Mouse (Mus musculus) hindbrain, embryonic 10.5 days (tissue): ENCODE data around the gene Zfp827. TPM values are rescaled to one million over a fixed set of nuclear protein-coding genes. Genes with fewer than 3 reads are reported as not detected.
A peak's percentile ranks its signal among the peaks of the same experiment; 100 is the strongest.

Experiments
- DNase-seq: peaks from one replicate; pipeline ENCODE4 v3.0.0-alpha.2; 2017; ENCODE audit warnings: low spot score
- H3K27ac ChIP-seq: fragments of 300-500 bp; sonication (generic); 2 replicates; pipeline ENCODE4 v1.5.1; 2016; ENCODE audit warnings: mild to moderate bottlenecking, moderate library complexity
- H3K27me3 ChIP-seq: fragments of 300-500 bp; sonication (generic); 2 replicates; pipeline ENCODE4 v1.6.1; 2016; ENCODE audit warnings: mild to moderate bottlenecking; ENCODE audit not compliant: poor library complexity, insufficient read depth, severe bottlenecking
- H3K36me3 ChIP-seq: fragments of 300-500 bp; sonication (generic); 2 replicates; pipeline ENCODE4 v1.6.1; 2016; ENCODE audit warnings: mild to moderate bottlenecking, moderate library complexity
- H3K4me1 ChIP-seq: fragments of 300-500 bp; sonication (generic); replicated peaks from 2 replicates; pipeline ENCODE4 v1.6.1; 2016; ENCODE audit warnings: mild to moderate bottlenecking
- H3K4me3 ChIP-seq: fragments of 300-500 bp; sonication (generic); 2 replicates; pipeline ENCODE4 v1.5.1; 2016; ENCODE audit warnings: mild to moderate bottlenecking, moderate library complexity
- H3K9me3 ChIP-seq: fragments of 300-500 bp; sonication (generic); 2 replicates; pipeline ENCODE4 v1.6.1; 2016; ENCODE audit warnings: mild to moderate bottlenecking, moderate library complexity
- WGBS: fragments of 180-500 bp; shearing (Covaris S2); methylation state at CpG from one replicate; pipeline ENCODE4 v1.1.7; 2016; 5-methylcytosine and 5-hydroxymethylcytosine counted together
- polyA plus RNA-seq: library from polyadenylated mRNA; unstranded; fragments of >200 nt; fragmentation: Nextera tagmentation; extraction: Ambion mirVana; gene quantifications from 2 replicates; pipeline ENCODE4 v1.2.1, GENCODE M21; 2016

The Zfp827 gene
- 4.7 and 6.2 TPM in 2 replicates for polyA plus RNA-seq

GRCm38 (mm10) chr8:79027977-79028487, at the start of gene Zfp827:
Gene Zfp827 (plus strand): TSS chr8:79028437.
- WGBS = under 1% methylated on average over 32 of the region's 32 CpGs
- Histone ChIP-seq H3K9me3 (0 out of 2 replicates have a peak, but pooled peaks cover 3% of the 10 kb centered on the region), H3K27me3 (no peaks in the 10 kb centered on the region; the same call in 1 of the 2 replicates), H3K27ac (peak within 1 kb of the TSS; percentile 100), H3K4me3 (peak within 1 kb of the TSS; percentile 96), H3K4me1 (peaks cover 30% of the 10 kb centered on the region), H3K36me3 (no peaks in the 10 kb centered on the region)
- peak; percentile 91 for DNase-seq

- Histone ChIP-seq H3K27ac (no peak overlapping the region), H3K9me3 (no peaks in the 10 kb centered on the region), H3K4me3 (no peak overlapping the region), H3K4me1 (no peaks in the 10 kb centered on the region), H3K36me3 (no peaks in the 10 kb centered on the region), H3K27me3 (no peaks in the 10 kb centered on the region)
- no peak for DNase-seq
These were observed 23.9 kb upstream of the Zfp827 start for GRCm38 (mm10) chr8:79004341-79004740.

GRCm38 (mm10) chr8:79015061-79015460, 13.2 kb upstream of the Zfp827 start:
- Histone ChIP-seq H3K27ac (no peak overlapping the region), H3K4me3 (no peak overlapping the region), H3K27me3 (no peaks in the 10 kb centered on the region), H3K36me3 (no peaks in the 10 kb centered on the region), H3K4me1 (no peaks in the 10 kb centered on the region; the same call in 1 of the 2 replicates), H3K9me3 (no peaks in the 10 kb centered on the region)
- 86% methylated on average over 5 of the region's 5 CpGs for WGBS
- DNase-seq = no peak

GRCm38 (mm10) chr8:79016076-79016475, 12.2 kb upstream of the Zfp827 start:
- no peaks in the 10 kb centered on the region for H3K36me3 ChIP-seq
- no peak overlapping the region for H3K4me3 ChIP-seq
- H3K27ac ChIP-seq = no peak overlapping the region
- H3K27me3 ChIP-seq = no peaks in the 10 kb centered on the region
- no peaks in the 10 kb centered on the region; the same call in 1 of the 2 replicates for H3K4me1 ChIP-seq
- WGBS = 92% methylated on average over 4 of the region's 4 CpGs
- DNase-seq = no peak
- H3K9me3 ChIP-seq = no peaks in the 10 kb centered on the region

- no peaks in the 10 kb centered on the region for H3K27me3 ChIP-seq
- no peaks in the 10 kb centered on the region for H3K36me3 ChIP-seq
- H3K4me3 ChIP-seq = no peak overlapping the region
- no peaks in the 10 kb centered on the region; the same call in 1 of the 2 replicates for H3K4me1 ChIP-seq
- WGBS = 47% methylated on average over 6 of the region's 6 CpGs
- no peak for DNase-seq
- H3K27ac ChIP-seq = no peak overlapping the region
- H3K9me3 ChIP-seq = no peaks in the 10 kb centered on the region
These were observed 11.7 kb upstream of the Zfp827 start for GRCm38 (mm10) chr8:79016583-79016982.

GRCm38 (mm10) chr8:79023922-79024321, 4.3 kb upstream of the Zfp827 start:
- no peaks in the 10 kb centered on the region for H3K36me3 ChIP-seq
- H3K27ac ChIP-seq = no peak overlapping the region
- DNase-seq = no peak
- H3K4me1 ChIP-seq = peaks cover 6% of the 10 kb centered on the region; the same call in 1 of the 2 replicates
- 0 out of 2 replicates have a peak, but pooled peaks cover 3% of the 10 kb centered on the region for H3K9me3 ChIP-seq
- H3K4me3 ChIP-seq = no peak overlapping the region
- no peaks in the 10 kb centered on the region for H3K27me3 ChIP-seq
- 98% methylated on average over 1 of the region's 1 CpGs for WGBS

- H3K4me3 ChIP-seq = peak overlapping the region; percentile 96
- DNase-seq = no peak
- peak overlapping the region; percentile 100 for H3K27ac ChIP-seq
- H3K4me1 ChIP-seq = peaks cover 23% of the 10 kb centered on the region
- 37% methylated on average over 3 of the region's 3 CpGs for WGBS
- H3K27me3 ChIP-seq = no peaks in the 10 kb centered on the region; the same call in 1 of the 2 replicates
- no peaks in the 10 kb centered on the region for H3K36me3 ChIP-seq
- H3K9me3 ChIP-seq = 0 out of 2 replicates have a peak, but pooled peaks cover 3% of the 10 kb centered on the region
These were observed 918 bp upstream of the Zfp827 start for GRCm38 (mm10) chr8:79027319-79027718.

- peak overlapping the region; percentile 96 for H3K4me3 ChIP-seq
- WGBS = under 1% methylated on average over 56 of the region's 56 CpGs
- H3K27ac ChIP-seq = peak overlapping the region; percentile 100
- peaks cover 38% of the 10 kb centered on the region for H3K4me1 ChIP-seq
- H3K36me3 ChIP-seq = no peaks in the 10 kb centered on the region
- DNase-seq = peak; percentile 67
- H3K9me3 ChIP-seq = 0 out of 2 replicates have a peak, but pooled peaks cover 2% of the 10 kb centered on the region
- H3K27me3 ChIP-seq = no peaks in the 10 kb centered on the region; the same call in 1 of the 2 replicates
These were observed 531 bp downstream of the Zfp827 start for GRCm38 (mm10) chr8:79028541-79029395.

- WGBS = under 1% methylated on average over 91 of the region's 99 CpGs
- peak; percentile 80 for DNase-seq
- Histone ChIP-seq H3K36me3 (no peaks in the 10 kb centered on the region), H3K4me3 (peak overlapping the region; percentile 96), H3K4me1 (peaks cover 40% of the 10 kb centered on the region), H3K27me3 (no peaks in the 10 kb centered on the region; the same call in 1 of the 2 replicates), H3K27ac (peak overlapping the region; percentile 100), H3K9me3 (no peaks in the 10 kb centered on the region)
These were observed 1.4 kb downstream of the Zfp827 start for GRCm38 (mm10) chr8:79029396-79030325.

GRCm38 (mm10) chr8:79030326-79031265, 2.4 kb downstream of the Zfp827 start:
- peak overlapping the region; percentile 96 for H3K4me3 ChIP-seq
- DNase-seq = peak; percentile 87
- peaks cover 40% of the 10 kb centered on the region for H3K4me1 ChIP-seq
- WGBS = under 1% methylated on average over 60 of the region's 62 CpGs
- no peaks in the 10 kb centered on the region for H3K36me3 ChIP-seq
- H3K27ac ChIP-seq = peak overlapping the region; percentile 100
- no peaks in the 10 kb centered on the region for H3K9me3 ChIP-seq
- no peaks in the 10 kb centered on the region; the same call in 1 of the 2 replicates for H3K27me3 ChIP-seq

- Histone ChIP-seq H3K4me1 (peaks cover 15% of the 10 kb centered on the region), H3K9me3 (no peaks in the 10 kb centered on the region), H3K27me3 (no peaks in the 10 kb centered on the region), H3K36me3 (peaks cover 27% of the 10 kb centered on the region), H3K4me3 (no peak overlapping the region), H3K27ac (no peak overlapping the region)
- 78% methylated on average over 7 of the region's 7 CpGs for WGBS
- no peak for DNase-seq
These were observed 9.3 kb downstream of the Zfp827 start for GRCm38 (mm10) chr8:79037532-79037931.
